Mouse (Mus musculus) c-Kit-positive CD71-negative TER-119-negative erythroid progenitor cells, embryonic 14.5 days (primary cell): Measurements from ENCODE around the gene Sema7a.
A peak's percentile ranks its signal among the peaks of the same experiment; 100 is the strongest.

Experiments
- DNase-seq: peaks from one replicate; pipeline ENCODE4 v3.0.0-alpha.2; 2013; ENCODE audit warnings: low read depth

Gene Sema7a

GRCm38 (mm10) chr9:57938225-57939055 is 1.5 kb upstream of the Sema7a start:
- DNase-seq = no peak

DNA sequence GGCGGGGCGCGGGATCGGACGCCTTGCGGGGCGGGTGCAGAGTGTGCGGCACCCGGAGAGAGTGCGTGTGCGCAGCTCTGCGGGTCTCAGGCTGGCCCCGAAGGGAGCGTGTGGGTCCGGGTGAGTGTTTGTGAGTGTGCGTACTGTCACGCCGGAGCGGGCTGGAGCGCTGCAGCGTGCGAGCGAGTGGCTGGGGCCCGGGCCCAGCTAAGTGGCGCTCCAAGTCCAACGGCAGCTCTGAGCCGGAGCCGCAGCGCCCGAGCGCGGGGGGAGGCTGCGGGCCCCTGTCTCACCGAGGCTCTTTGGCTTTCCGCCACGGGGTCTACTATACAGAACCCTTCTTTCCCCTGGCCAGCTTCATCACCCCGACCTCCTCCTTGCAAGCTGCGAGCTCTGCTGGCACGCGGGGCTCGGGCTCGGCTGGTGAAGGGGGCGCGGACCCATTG is 460 bp downstream of the Sema7a start:
- DNase-seq = no peak

- no peak for DNase-seq
These were observed 1.1 kb downstream of the Sema7a start for GRCm38 (mm10) chr9:57940861-57941638.

DNA sequence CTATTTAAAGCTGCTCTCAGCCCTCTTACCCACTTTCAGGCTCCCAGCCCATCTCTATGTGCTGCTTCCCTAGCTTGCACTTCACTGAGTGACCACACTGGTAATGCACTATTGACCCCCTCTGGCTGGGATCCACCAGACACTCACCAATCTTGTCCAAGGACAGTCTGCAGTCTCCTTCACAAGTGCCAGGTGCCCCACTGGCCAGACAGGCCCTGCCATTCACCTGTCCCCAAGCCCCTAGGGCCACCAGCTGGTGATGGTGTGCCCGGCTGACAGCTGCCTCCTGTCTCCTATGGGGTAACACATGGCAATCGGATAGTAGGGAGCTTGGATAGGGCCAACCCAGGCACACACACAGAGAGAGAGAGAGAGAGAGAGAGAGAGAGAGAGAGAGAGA is 2.1 kb downstream of the Sema7a start:
- DNase-seq = no peak

- DNase-seq = no peak
These were observed 3.2 kb downstream of the Sema7a start for GRCm38 (mm10) chr9:57943067-57943466.

DNA sequence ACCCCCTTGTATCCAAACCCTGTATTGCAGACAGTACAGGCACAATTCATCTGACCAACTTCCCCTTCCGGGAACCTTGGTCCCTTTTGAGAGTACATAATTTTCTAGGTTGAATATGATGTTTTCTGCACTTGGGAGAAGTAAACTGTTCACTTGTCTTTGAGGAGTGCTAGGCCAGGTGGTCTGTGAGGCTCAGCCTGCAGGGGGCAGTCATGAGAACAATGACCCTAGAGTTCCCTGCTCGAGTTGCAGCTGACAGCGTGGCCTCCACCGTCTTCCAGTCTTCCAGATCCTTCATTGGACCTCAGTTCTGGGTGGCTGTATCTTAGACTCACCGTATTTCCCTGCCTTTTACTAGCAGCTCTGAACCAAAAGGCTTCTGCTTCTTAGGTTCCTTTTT is 4.7 kb downstream of the Sema7a start:
- DNase-seq = peak; percentile 65

GRCm38 (mm10) chr9:57945771-57946616 is 6.1 kb downstream of the Sema7a start:
- no peak for DNase-seq

DNA sequence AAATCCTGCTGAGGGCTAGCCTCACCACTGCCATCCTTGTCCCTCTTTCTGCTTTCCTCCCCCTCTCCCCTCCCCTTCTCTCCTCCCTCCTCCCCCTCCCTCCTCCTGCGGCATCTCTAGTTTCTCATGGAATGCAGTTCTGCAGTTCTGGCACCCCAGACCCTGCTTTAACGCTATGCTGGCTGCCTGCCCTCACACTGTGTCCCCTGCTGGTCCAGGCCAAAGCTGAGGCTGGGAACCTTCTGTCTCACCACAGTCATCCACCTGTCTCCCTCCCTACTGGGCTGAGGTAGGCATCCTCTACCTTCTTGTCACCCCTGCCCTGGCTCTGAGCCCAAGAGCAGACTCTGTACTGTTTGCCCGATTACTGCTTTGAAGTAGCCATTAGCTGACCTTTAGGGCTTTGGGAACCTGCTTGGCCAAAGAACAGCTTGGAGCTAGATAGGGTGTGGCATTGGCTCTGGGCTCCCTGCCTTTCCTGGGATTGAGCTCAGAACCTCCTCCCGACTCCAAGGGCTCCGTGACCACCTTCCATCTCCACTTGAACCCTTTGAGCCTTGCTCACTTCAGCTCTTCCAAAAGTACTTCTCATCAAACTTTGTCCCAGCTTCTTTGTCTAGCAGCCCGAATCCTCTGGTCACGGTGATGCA is 7.6 kb downstream of the Sema7a start:
- DNase-seq = no peak

DNA sequence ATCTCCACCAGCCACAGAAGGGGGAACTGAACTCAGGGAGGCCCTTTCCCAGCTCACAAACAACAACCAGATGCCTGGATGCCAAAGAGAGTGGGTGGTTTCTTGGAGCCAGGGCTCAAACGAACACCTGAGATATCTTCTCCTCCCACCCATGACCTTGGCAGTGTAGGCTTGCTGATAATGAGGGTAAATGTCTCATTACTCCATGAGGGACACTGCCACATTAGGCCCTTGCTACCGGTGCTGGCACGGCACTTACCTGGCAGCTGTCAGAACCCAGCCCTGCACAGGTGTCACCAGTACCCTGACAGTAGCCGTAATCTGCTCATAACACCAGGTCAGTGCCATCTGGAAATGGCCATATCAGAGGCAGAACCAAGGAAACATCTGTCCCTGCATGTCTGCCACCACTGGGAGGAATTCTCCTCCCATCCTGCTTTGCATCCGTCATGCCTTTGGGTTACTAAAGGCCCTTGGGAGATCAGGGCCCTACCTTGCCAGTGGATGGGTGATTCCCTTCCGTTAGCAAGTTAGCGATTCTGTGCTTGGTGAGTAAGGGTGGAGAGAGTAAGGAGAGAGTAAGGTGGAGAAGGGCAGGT is 8.5 kb downstream of the Sema7a start:
- no peak for DNase-seq

DNA sequence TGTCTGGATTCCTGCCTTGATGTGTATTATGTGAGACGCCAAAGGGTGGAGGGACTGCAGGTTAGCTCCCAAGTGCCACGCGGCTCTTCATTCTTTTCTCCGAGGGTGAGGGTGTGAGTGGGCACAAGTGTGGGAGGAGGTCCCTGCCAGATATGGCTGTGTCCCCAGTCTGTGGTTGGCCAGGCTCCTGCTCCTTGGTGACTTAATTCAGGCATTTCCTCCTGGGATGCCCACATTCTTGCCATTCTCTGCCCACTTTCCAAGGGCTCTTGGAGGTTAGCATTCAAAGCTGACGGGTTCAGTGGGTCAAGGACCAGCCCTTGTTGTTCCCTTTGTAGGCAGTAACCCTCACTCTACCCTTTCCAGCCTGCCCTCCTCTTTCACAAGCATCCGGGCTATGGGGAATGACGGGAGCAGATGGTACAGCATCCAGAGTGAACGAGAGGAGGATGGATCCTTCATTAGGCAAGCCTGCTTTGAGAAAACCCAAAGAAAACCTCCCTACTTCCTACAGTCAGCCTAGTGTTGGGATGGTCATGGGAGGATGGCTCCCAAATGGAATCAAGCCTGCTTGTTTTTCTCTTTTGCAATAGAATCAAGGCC is 9.3 kb downstream of the Sema7a start:
- no peak for DNase-seq

GRCm38 (mm10) chr9:57949879-57950278 is 10.0 kb downstream of the Sema7a start:
- no peak for DNase-seq

DNA sequence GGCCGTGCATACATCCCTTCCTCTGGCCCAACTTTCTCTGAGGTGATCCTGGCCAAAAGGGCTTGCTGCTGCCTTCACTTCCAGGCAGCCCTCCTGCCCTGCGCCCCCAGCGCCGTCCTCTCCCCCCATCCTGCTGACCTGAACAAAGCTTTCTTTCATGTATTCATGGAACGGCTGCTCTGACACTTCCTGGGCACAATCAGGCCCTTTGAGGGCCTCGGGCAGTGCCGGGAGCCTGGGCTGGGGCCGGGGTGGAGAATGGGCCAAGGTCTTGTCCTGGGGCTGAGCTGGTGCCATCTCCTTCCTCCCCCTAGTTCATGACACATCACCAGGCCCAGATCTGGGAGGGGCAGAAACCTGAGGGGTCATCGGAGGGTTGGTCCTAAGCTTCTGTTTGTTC is 10.6 kb downstream of the Sema7a start:
- no peak for DNase-seq

GRCm38 (mm10) chr9:57951993-57952392 is 12.1 kb downstream of the Sema7a start:
- DNase-seq = no peak

GRCm38 (mm10) chr9:57954962-57955744 is 15.2 kb downstream of the Sema7a start:
- DNase-seq = no peak

- no peak for DNase-seq
These were observed 15.9 kb downstream of the Sema7a start for GRCm38 (mm10) chr9:57955764-57956163.

- no peak for DNase-seq
These were observed 16.4 kb downstream of the Sema7a start for GRCm38 (mm10) chr9:57956196-57956837.

DNA sequence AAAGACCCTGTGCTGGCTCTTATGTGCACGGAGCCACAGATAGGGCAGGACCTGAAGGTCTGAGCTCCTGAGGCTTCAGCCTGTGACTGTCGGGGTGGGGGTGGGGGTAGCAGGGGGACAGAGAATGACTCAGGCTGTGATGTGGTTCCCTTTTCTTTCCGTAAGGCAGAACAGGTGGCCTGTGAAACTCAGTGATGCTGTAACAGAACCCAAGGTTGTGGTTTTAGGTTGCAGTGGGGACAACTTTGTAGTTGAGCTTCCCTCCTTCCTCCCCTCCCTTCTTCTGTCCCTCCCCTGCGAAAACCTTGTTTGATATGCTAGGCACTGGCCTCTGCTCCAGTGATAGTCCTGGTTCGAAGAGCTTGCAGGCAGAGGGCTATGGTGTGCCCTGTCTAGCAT is 16.9 kb downstream of the Sema7a start:
- no peak for DNase-seq

- no peak for DNase-seq
These were observed 18.7 kb downstream of the Sema7a start for GRCm38 (mm10) chr9:57958615-57959014.

GRCm38 (mm10) chr9:57959399-57959798 is 19.5 kb downstream of the Sema7a start:
- no peak for DNase-seq
